ENCODE assay signal across 8 mouse cellular contexts in the genomic region with DNA sequence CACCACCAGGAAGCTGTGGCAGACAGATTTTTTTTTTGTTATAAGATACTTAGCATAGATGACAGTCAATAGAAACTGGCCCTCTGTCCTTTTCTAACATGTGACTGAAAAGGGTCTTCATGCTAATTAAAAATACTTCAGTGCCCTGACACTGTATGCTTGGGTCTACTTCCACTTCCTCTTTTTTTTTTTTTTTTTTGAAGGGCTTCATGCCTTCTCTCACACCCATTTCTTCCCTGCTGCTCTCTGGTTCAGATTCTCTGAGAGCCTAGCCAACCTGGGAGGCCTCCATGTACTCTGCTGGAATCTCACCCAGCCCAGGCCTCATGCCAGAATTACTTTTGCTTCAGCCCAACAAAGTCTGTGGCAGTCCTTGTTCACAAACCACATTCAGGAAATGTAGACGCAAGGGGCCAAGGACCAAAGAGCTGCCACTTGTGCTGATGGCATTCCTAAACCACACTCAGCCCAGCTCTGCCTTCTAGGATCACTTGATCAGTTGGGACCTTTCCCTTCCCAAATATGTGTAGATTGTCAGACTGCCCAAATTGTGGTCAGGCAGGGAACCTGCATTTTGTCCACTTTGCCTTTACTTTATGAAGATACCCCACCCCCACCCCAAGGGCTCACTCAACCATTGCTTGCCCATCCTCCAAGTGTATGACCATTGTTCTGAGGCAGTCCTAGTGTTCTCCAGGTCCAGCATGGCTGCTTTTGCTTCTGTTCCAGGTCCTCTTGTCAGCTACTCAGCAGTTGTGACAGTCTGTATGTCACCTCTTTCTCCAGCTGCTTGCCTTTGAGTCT. TPM values are rescaled to one million over a fixed set of nuclear protein-coding genes. Genes with fewer than 3 reads are reported as not detected.
A peak's percentile ranks its signal among the peaks of the same experiment; 100 is the strongest.
DNase-seq lines count a peak whose midpoint lies in the region; ATAC-seq and TF ChIP-seq lines count a peak whose summit lies in the region.
"Had no signal": no experiment of that assay in that cellular context is flagged by ENCODE, and none has a peak within 500 bp of the region (broad histone marks: within the 10 kb centered on the region; RNA-seq: fewer than 3 reads in every experiment).

No protein-coding gene starts in this region.

- no peaks in the 10 kb centered on the region for H3K27me3 ChIP-seq in intestine, embryonic 15.5 days (replicated peaks)
- H3K27me3 ChIP-seq in intestine, postnatal 0 days (replicated peaks; ENCODE audit: control insufficient read depth, insufficient read depth, low read length) = no peaks in the 10 kb centered on the region
- H3K27me3 ChIP-seq in MEL (ENCODE audit: control insufficient read depth in 1 of 2, insufficient read depth in 2 of 2, low read length in 2 of 2) = no peaks in the 10 kb centered on the region
- H3K27me3 ChIP-seq in hindbrain, postnatal 0 days (ENCODE audit: insufficient read depth, low read length) = no peaks in the 10 kb centered on the region
- peaks cover 4% of the 10 kb centered on the region; the same call in 1 of the 2 replicates for H3K27me3 ChIP-seq in midbrain, embryonic 13.5 days
- no peaks in the 10 kb centered on the region for H3K27me3 ChIP-seq in thymus, adult 2 months (ENCODE audit: control insufficient read depth, insufficient read depth, low read length)

- no peak for TF ChIP-seq POLR2A in MEL (IDR thresholded peaks at IDR 0.05; ENCODE audit: control insufficient read depth in 1 of 2, insufficient read depth in 1 of 2, low read depth in 1 of 2, low read length in 2 of 2, poor library complexity in 1 of 2)
- TF ChIP-seq POLR2A in brain, embryonic 14.5 days (IDR thresholded peaks at IDR 0.05; ENCODE audit: borderline replicate concordance, extremely low read depth, insufficient read depth, insufficient read length, poor library complexity, severe bottlenecking) = no peak
- TF ChIP-seq POLR2A in thymus, adult 2 months (IDR thresholded peaks at IDR 0.05; ENCODE audit: control insufficient read depth, extremely low read depth, insufficient read depth, low read length, poor library complexity) = no peak

- no peak overlapping the region for H3K27ac ChIP-seq in intestine, embryonic 15.5 days
- no peak overlapping the region for H3K27ac ChIP-seq in intestine, postnatal 0 days (ENCODE audit: low read depth, low read length)
- no peak overlapping the region for H3K27ac ChIP-seq in MEL (ENCODE audit: control insufficient read depth, low read depth, low read length)
- peak overlapping the region; percentile 2; the same call in 1 of the 2 replicates for H3K27ac ChIP-seq in hindbrain, postnatal 0 days
- H3K27ac ChIP-seq in midbrain, embryonic 13.5 days = peak overlapping the region; percentile 82; the same call in 1 of the 2 replicates
- no peak overlapping the region for H3K27ac ChIP-seq in thymus, adult 2 months (ENCODE audit: control insufficient read depth, insufficient read depth, low read length)
- H3K27ac ChIP-seq: kidney, postnatal 0 days had no signal

- H3K79me2 ChIP-seq in MEL (ENCODE audit: control insufficient read depth, insufficient read depth, low read length, poor library complexity) = no peaks in the 10 kb centered on the region

- 0 out of 2 replicates have a peak, but pooled peaks have one; percentile 25 for ATAC-seq in intestine, embryonic 15.5 days
- no peak for ATAC-seq in intestine, postnatal 0 days
- ATAC-seq in hindbrain, postnatal 0 days = no peak
- no peak for ATAC-seq in midbrain, embryonic 13.5 days

- no peaks in the 10 kb centered on the region; the same call in 1 of the 2 replicates for H3K36me3 ChIP-seq in intestine, embryonic 15.5 days
- 0 out of 2 replicates have a peak, but pooled peaks cover 3% of the 10 kb centered on the region for H3K36me3 ChIP-seq in intestine, postnatal 0 days (ENCODE audit: control insufficient read depth, insufficient read depth)
- no peaks in the 10 kb centered on the region for H3K36me3 ChIP-seq in MEL (ENCODE audit: control insufficient read depth in 1 of 2, insufficient read depth in 2 of 2, low read length in 2 of 2)
- no peaks in the 10 kb centered on the region; the same call in 1 of the 2 replicates for H3K36me3 ChIP-seq in hindbrain, postnatal 0 days (ENCODE audit: insufficient read depth, low read length)
- 0 out of 2 replicates have a peak, but pooled peaks cover 13% of the 10 kb centered on the region for H3K36me3 ChIP-seq in midbrain, embryonic 13.5 days
- H3K36me3 ChIP-seq in thymus, adult 2 months (ENCODE audit: control insufficient read depth, insufficient read depth, low read length) = no peaks in the 10 kb centered on the region

- H3K4me2 ChIP-seq in intestine, embryonic 15.5 days (replicated peaks) = no peak overlapping the region
- H3K4me2 ChIP-seq in intestine, postnatal 0 days (replicated peaks; ENCODE audit: low read depth) = no peak overlapping the region
- no peak overlapping the region for H3K4me2 ChIP-seq in hindbrain, postnatal 0 days (ENCODE audit: low read depth, low read length)
- no peak overlapping the region for H3K4me2 ChIP-seq in midbrain, embryonic 13.5 days (replicated peaks)

- no peaks in the 10 kb centered on the region for H3K9me3 ChIP-seq in intestine, embryonic 15.5 days
- H3K9me3 ChIP-seq in intestine, postnatal 0 days (ENCODE audit: control insufficient read depth) = no peaks in the 10 kb centered on the region
- no peaks in the 10 kb centered on the region for H3K9me3 ChIP-seq in MEL (replicated peaks; ENCODE audit: insufficient read depth, low read length)
- H3K9me3 ChIP-seq in hindbrain, postnatal 0 days (ENCODE audit: low read length) = no peaks in the 10 kb centered on the region
- no peaks in the 10 kb centered on the region for H3K9me3 ChIP-seq in midbrain, embryonic 13.5 days

- no peak for DNase-seq in MEL (ENCODE audit: low read depth, low spot score)
- peak; percentile 69 for DNase-seq in brain, embryonic 14.5 days (ENCODE audit: low read depth)
- peak; percentile 58 for DNase-seq in hindbrain, postnatal 0 days (ENCODE audit: low spot score)
- DNase-seq in thymus, adult 2 months = no peak

- H3K4me1 ChIP-seq in intestine, embryonic 15.5 days (replicated peaks) = no peaks in the 10 kb centered on the region
- H3K4me1 ChIP-seq in intestine, postnatal 0 days (replicated peaks; ENCODE audit: control insufficient read depth, insufficient read depth, low read length) = no peaks in the 10 kb centered on the region
- no peaks in the 10 kb centered on the region for H3K4me1 ChIP-seq in MEL (ENCODE audit: control insufficient read depth in 1 of 2, insufficient read depth in 2 of 2, low read length in 2 of 2)
- H3K4me1 ChIP-seq in hindbrain, postnatal 0 days (ENCODE audit: insufficient read depth, low read length) = peaks cover 6% of the 10 kb centered on the region; the same call in 1 of the 2 replicates
- peaks cover 56% of the 10 kb centered on the region for H3K4me1 ChIP-seq in midbrain, embryonic 13.5 days (replicated peaks)
- H3K4me1 ChIP-seq in thymus, adult 2 months (replicated peaks; ENCODE audit: control insufficient read depth, insufficient read depth, low read length) = peaks cover 8% of the 10 kb centered on the region; the same call in 1 of the 2 replicates

- TF ChIP-seq EP300 in MEL (IDR thresholded peaks at IDR 0.05; ENCODE audit: low read depth in 1 of 2, low read length in 2 of 2) = no peak

- WGBS in intestine, embryonic 15.5 days = 78% methylated on average over 1 of the region's 1 CpGs
- WGBS in intestine, postnatal 0 days = 59% methylated on average over 1 of the region's 1 CpGs
- 33% methylated on average over 1 of the region's 1 CpGs for WGBS in hindbrain, postnatal 0 days
- WGBS in midbrain, embryonic 13.5 days = 76% methylated on average over 1 of the region's 1 CpGs
- WGBS in thymus, adult 2 months = 21% methylated on average over 1 of the region's 1 CpGs

- no peak for TF ChIP-seq RAD21 in MEL (IDR thresholded peaks at IDR 0.05; ENCODE audit: low read depth, low read length)

- H3K4me3 ChIP-seq in intestine, embryonic 15.5 days (replicated peaks) = no peak overlapping the region
- H3K4me3 ChIP-seq in intestine, postnatal 0 days (ENCODE audit: low read depth, low read length) = no peak overlapping the region
- no peak overlapping the region for H3K4me3 ChIP-seq in MEL (ENCODE audit: control insufficient read depth in 1 of 2, insufficient read depth in 1 of 2, low read depth in 2 of 2, low read length in 2 of 2)
- no peak overlapping the region for H3K4me3 ChIP-seq in hindbrain, postnatal 0 days (ENCODE audit: low read length)
- H3K4me3 ChIP-seq in midbrain, embryonic 13.5 days (replicated peaks) = no peak overlapping the region
- no peak overlapping the region for H3K4me3 ChIP-seq in thymus, adult 2 months (ENCODE audit: control insufficient read depth, insufficient read depth, low read length)

- no peak for TF ChIP-seq CTCF in intestine, postnatal 0 days (IDR thresholded peaks at IDR 0.05; ENCODE audit: low read depth)
- no peak for TF ChIP-seq CTCF in MEL (IDR thresholded peaks at IDR 0.05 in 2 of 3, conservative IDR thresholded peaks at IDR 0.05 in 1 of 3; ENCODE audit: control insufficient read depth in 1 of 3, insufficient read depth in 1 of 3, low read depth in 2 of 3, low read length in 3 of 3, poor library complexity in 1 of 3, severe bottlenecking in 1 of 3)
- no peak for TF ChIP-seq CTCF in brain, embryonic 14.5 days (IDR thresholded peaks at IDR 0.05; ENCODE audit: borderline replicate concordance, extremely low read depth, insufficient read depth, insufficient read length)
- no peak for TF ChIP-seq CTCF in hindbrain, postnatal 0 days (IDR thresholded peaks at IDR 0.05; ENCODE audit: low read depth)
- TF ChIP-seq CTCF in thymus, adult 2 months (IDR thresholded peaks at IDR 0.05; ENCODE audit: borderline replicate concordance, control insufficient read depth, extremely low read depth, insufficient read depth, low read length, poor library complexity) = no peak

- H3K9ac ChIP-seq in intestine, embryonic 15.5 days = no peak overlapping the region
- no peak overlapping the region for H3K9ac ChIP-seq in intestine, postnatal 0 days (ENCODE audit: low read depth, low read length)
- no peak overlapping the region for H3K9ac ChIP-seq in MEL (ENCODE audit: control insufficient read depth, low read depth, low read length, poor library complexity, severe bottlenecking)
- H3K9ac ChIP-seq in hindbrain, postnatal 0 days (replicated peaks; ENCODE audit: low read length) = no peak overlapping the region
- H3K9ac ChIP-seq in midbrain, embryonic 13.5 days (replicated peaks) = 0 out of 2 replicates have a peak overlapping the region, but pooled peaks have one; percentile 0

RNA-seq across cellular contexts. Expression of a gene that starts 27.8 kb away (rescaled TPM):
- 33.9 and 36.6 TPM in 2 replicates for polyA plus RNA-seq in intestine, embryonic 15.5 days (2015; fragmentation: Nextera tagmentation; extraction: Ambion mirVana)
- polyA plus RNA-seq in intestine, postnatal 0 days (2015; fragmentation: Nextera tagmentation; extraction: Ambion mirVana) = 26.7 and 28.0 TPM in 2 replicates
- not detected in 2 replicates for total RNA-seq in MEL (2012; rRNA removed)
- not detected for polyA plus RNA-seq in MEL (2012; ENCODE audit: insufficient read depth in 1 of 2, insufficient read length in 2 of 2, low read depth in 1 of 2, low replicate concordance in 2 of 2, missing spikeins in 1 of 2)
- 51.9 and 53.1 TPM in 2 replicates for polyA plus RNA-seq in brain, embryonic 14.5 days (2012; rRNA removed)
- total RNA-seq in hindbrain, postnatal 0 days (2014; rRNA removed) = 30.6 and 32.1 TPM in 2 replicates
- 48.9 and 50.0 TPM in 2 replicates for polyA plus RNA-seq in hindbrain, postnatal 0 days (2015; fragmentation: Nextera tagmentation; extraction: Ambion mirVana)
- 71.3 and 71.6 TPM in 2 replicates for polyA plus RNA-seq in midbrain, embryonic 13.5 days (2015; fragmentation: Nextera tagmentation; extraction: Ambion mirVana)
- 15.6 and 21.6 TPM in 2 replicates for polyA plus RNA-seq in thymus, adult 2 months (2012; rRNA removed)

Comparison
In these comparisons a context has a peak if more than half of its experiments do, and no peak if none do; other contexts are left out.
1. H3K27ac ChIP-seq: peak in hindbrain, postnatal 0 days (single experiment) and midbrain, embryonic 13.5 days (single experiment); none in intestine, embryonic 15.5 days (single experiment), intestine, postnatal 0 days (single experiment), MEL (single experiment) and thymus, adult 2 months (single experiment).
2. DNase-seq: peak in brain, embryonic 14.5 days (single experiment) and hindbrain, postnatal 0 days (single experiment); none in MEL (single experiment) and thymus, adult 2 months (single experiment).
3. RNA of a gene that starts 27.8 kb away (polyA plus RNA-seq): 71.3 to 71.6 TPM in midbrain, embryonic 13.5 days, 51.9 to 53.1 TPM in brain, embryonic 14.5 days, 48.9 to 50.0 TPM in hindbrain, postnatal 0 days, 33.9 to 36.6 TPM in intestine, embryonic 15.5 days, 26.7 to 28.0 TPM in intestine, postnatal 0 days and 15.6 to 21.6 TPM in thymus, adult 2 months; not detected in MEL; every median in the first group is over 10 times any median in the second.